Mouse (Mus musculus): ENCODE data around the gene Cpne4.

DNA sequence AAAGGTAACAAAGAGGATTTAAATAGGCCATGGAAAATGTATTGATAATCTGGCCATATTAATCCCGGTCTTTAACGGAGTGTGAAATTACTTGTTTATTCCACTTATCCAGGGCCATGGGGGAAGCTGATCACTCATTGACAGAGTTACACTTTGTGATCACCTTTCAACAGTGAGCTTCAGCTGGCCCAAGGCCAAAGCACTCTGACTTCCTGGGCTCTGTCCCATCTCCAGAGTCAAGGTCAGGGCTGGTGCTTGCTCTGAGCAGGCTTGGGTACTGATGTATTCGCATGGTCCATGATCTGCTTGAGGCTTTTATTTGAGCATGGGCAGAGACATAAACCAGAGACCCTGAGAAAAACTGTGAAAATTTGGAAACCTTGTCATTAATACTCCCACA, 131.5 kb downstream of the Cpne4 start:
- TF ChIP-seq POLR2A (IDR thresholded peaks at IDR 0.05; ENCODE audit: insufficient read depth, low read depth, low read length) (no peak), CTCF (IDR thresholded peaks at IDR 0.05; ENCODE audit: insufficient read depth, low read depth, low read length) (no peak)

Data from olfactory bulb, adult 2 months (tissue).